Mouse (Mus musculus) natural killer cell, adult 2 months (primary cell): Measurements from ENCODE around the gene Rin1.

Experiments used
- DNase-seq, 2 experiments: peaks; one replicate each; pipeline ENCODE4 v3.0.0; 2022; ENCODE audit warnings: low spot score in 2 of 2

The Rin1 gene

GRCm38 (mm10) chr19:5094243-5094632 lies 44.0 kb downstream of the Rin1 start:
- peak; percentile 77 to 85 for DNase-seq

- DNase-seq = no peak
Measured at GRCm38 (mm10) chr19:5094746-5095417, 44.6 kb downstream of the Rin1 start.

GRCm38 (mm10) chr19:5095887-5096474 lies 45.7 kb downstream of the Rin1 start:
- DNase-seq = no peak

GRCm38 (mm10) chr19:5097521-5098362 lies 47.5 kb downstream of the Rin1 start:
- DNase-seq = no peak

GRCm38 (mm10) chr19:5098363-5099143 lies 48.3 kb downstream of the Rin1 start, which contains the start of gene Cnih2:
Gene Cnih2, minus strand, starts transcription at chr19:5098521.
- no peak for DNase-seq

GRCm38 (mm10) chr19:5106074-5106473 lies 55.8 kb downstream of the Rin1 start:
- DNase-seq = no peak
